ENCODE assay signal across 8 mouse cellular contexts in the genomic region with DNA sequence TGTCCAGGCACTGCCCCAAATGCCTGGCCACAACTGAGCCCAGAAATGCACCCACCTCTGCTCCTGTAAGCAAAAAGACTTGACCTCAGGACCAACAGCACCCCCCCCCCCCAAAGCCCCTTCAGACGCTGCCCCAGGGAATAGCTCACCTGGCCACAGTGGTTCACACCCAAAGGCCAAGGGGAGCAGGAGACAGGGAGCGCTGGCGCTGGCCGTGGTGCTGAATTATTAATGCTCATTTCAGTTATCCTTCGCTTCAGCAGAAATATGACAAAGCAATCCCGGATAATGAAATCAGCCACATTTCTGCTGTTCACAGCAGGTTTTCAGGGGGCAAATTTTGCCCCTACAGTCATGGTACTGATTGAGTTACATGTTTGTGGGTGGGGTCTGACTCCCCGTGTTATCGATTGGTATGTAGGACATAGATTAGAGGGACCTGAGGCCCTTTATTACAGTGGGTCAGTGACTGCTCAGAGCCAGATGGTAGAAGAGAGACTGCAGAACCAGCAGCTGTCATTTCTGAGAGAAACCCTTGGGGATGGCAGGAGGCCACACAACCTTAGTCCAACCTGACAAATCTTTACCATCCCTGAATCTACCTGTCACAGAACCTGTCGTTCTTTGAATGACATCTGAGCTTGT.
DNase-seq lines count a peak whose midpoint lies in the region; ATAC-seq and TF ChIP-seq lines count a peak whose summit lies in the region.

No protein-coding gene starts in this region.

- ATAC-seq in kidney, postnatal 0 days (replicated peaks; ENCODE audit: low FRiP score, low read depth) = no peak
- ATAC-seq in limb, embryonic 14.5 days (ENCODE audit: low FRiP score, low read depth) = no peak
- ATAC-seq in intestine, postnatal 0 days = no peak

- TF ChIP-seq POLR2A in limb, embryonic 14.5 days (IDR thresholded peaks at IDR 0.05; ENCODE audit: borderline replicate concordance, extremely low read depth, insufficient read depth, insufficient read length) = no peak

- no peak overlapping the region for H3K9ac ChIP-seq in kidney, postnatal 0 days (ENCODE audit: low read depth, low read length)
- H3K9ac ChIP-seq in limb, embryonic 14.5 days (ENCODE audit: low read depth, low read length, severe bottlenecking) = no peak overlapping the region
- no peak overlapping the region for H3K9ac ChIP-seq in intestine, postnatal 0 days (ENCODE audit: low read depth, low read length)

- no peaks in the 10 kb centered on the region for H3K9me3 ChIP-seq in kidney, postnatal 0 days (replicated peaks; ENCODE audit: low read length)
- H3K9me3 ChIP-seq in limb, embryonic 14.5 days (ENCODE audit: control insufficient read depth, low read length) = no peaks in the 10 kb centered on the region
- no peaks in the 10 kb centered on the region for H3K9me3 ChIP-seq in intestine, postnatal 0 days (ENCODE audit: control insufficient read depth)

- peak; percentile 65 for DNase-seq in kidney, postnatal 0 days (ENCODE audit: low spot score)
- DNase-seq in kidney, adult 11 months = no peak
- DNase-seq in WW6 (ENCODE audit: low read depth, low spot score) = peak; percentile 13
- DNase-seq in cerebellum, adult 9-11 months = peak; percentile 78
- peak; percentile 90 for DNase-seq in limb, embryonic 14.5 days (ENCODE audit: low spot score)
- no peak for DNase-seq in spleen, adult 12 weeks (ENCODE audit: low spot score)
- no peak for DNase-seq in T-cell, adult 2 months (ENCODE audit: low spot score)

- no peaks in the 10 kb centered on the region for H3K27me3 ChIP-seq in kidney, postnatal 0 days (ENCODE audit: insufficient read depth, low read length)
- H3K27me3 ChIP-seq in limb, embryonic 14.5 days (ENCODE audit: control insufficient read depth, insufficient read depth, low read length) = no peaks in the 10 kb centered on the region
- no peaks in the 10 kb centered on the region for H3K27me3 ChIP-seq in intestine, postnatal 0 days (replicated peaks; ENCODE audit: control insufficient read depth, insufficient read depth, low read length)

- no peaks in the 10 kb centered on the region for H3K36me3 ChIP-seq in kidney, postnatal 0 days (ENCODE audit: insufficient read depth, low read length)
- H3K36me3 ChIP-seq in limb, embryonic 14.5 days (ENCODE audit: control insufficient read depth, insufficient read depth, low read length) = no peaks in the 10 kb centered on the region
- no peaks in the 10 kb centered on the region for H3K36me3 ChIP-seq in intestine, postnatal 0 days (ENCODE audit: control insufficient read depth, insufficient read depth)

- H3K27ac ChIP-seq in kidney, postnatal 0 days = no peak overlapping the region
- H3K27ac ChIP-seq in limb, embryonic 14.5 days (replicated peaks; ENCODE audit: low read depth, low read length) = no peak overlapping the region
- H3K27ac ChIP-seq in intestine, postnatal 0 days (ENCODE audit: low read depth, low read length) = no peak overlapping the region

- 49% methylated on average over 9 of the region's 9 CpGs for WGBS in kidney, postnatal 0 days
- 43% methylated on average over 9 of the region's 9 CpGs for WGBS in limb, embryonic 14.5 days
- 37% methylated on average over 9 of the region's 9 CpGs for WGBS in intestine, postnatal 0 days

- H3K4me2 ChIP-seq in kidney, postnatal 0 days (ENCODE audit: low read length) = no peak overlapping the region
- H3K4me2 ChIP-seq in limb, embryonic 14.5 days (replicated peaks; ENCODE audit: low read depth, low read length, severe bottlenecking) = no peak overlapping the region
- no peak overlapping the region for H3K4me2 ChIP-seq in intestine, postnatal 0 days (replicated peaks; ENCODE audit: low read depth)

- TF ChIP-seq CTCF in kidney, postnatal 0 days (IDR thresholded peaks at IDR 0.05; ENCODE audit: low read depth) = no peak
- no peak for TF ChIP-seq CTCF in intestine, postnatal 0 days (IDR thresholded peaks at IDR 0.05; ENCODE audit: low read depth)

- no peaks in the 10 kb centered on the region for H3K4me1 ChIP-seq in kidney, postnatal 0 days (replicated peaks; ENCODE audit: insufficient read depth, low read length)
- H3K4me1 ChIP-seq in limb, embryonic 14.5 days (ENCODE audit: control insufficient read depth, insufficient read depth, low read length) = no peaks in the 10 kb centered on the region
- no peaks in the 10 kb centered on the region for H3K4me1 ChIP-seq in intestine, postnatal 0 days (replicated peaks; ENCODE audit: control insufficient read depth, insufficient read depth, low read length)

- H3K4me3 ChIP-seq in kidney, postnatal 0 days (replicated peaks; ENCODE audit: low read depth, low read length) = no peak overlapping the region
- no peak overlapping the region for H3K4me3 ChIP-seq in limb, embryonic 14.5 days (replicated peaks; ENCODE audit: low read length)
- H3K4me3 ChIP-seq in intestine, postnatal 0 days (ENCODE audit: low read depth, low read length) = no peak overlapping the region

Comparison
In these comparisons a context has a peak if more than half of its experiments do, and no peak if none do; other contexts are left out.
1. DNase-seq: peak in kidney, postnatal 0 days (single experiment), WW6 (single experiment), cerebellum, adult 9-11 months (single experiment) and limb, embryonic 14.5 days (single experiment); none in kidney, adult 11 months (single experiment), spleen, adult 12 weeks (single experiment) and T-cell, adult 2 months (single experiment).